Mouse (Mus musculus): ENCODE data around the gene Kbtbd12.

DNA sequence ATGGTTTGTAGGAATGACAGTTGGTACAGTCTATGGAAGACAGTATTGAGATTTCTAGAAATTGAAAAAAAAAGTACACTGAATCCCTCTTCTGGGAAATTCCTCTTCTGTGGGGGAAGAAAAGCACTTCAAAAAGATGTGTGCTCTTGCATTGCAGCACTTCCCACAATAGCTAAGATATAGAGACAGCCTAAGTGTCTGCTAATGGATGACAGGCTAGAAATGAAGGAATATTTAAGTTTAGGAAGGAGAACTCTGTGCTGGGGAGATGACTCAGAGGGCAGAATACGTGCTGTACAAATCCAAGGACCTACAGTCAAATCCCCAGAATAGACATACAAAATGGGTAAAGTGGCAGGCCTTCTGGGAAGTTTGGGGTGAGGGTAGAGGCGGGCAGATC is 32.5 kb downstream of the Kbtbd12 start:
- TF ChIP-seq CTCF (IDR thresholded peaks at IDR 0.05; ENCODE audit: extremely low read depth, insufficient read depth, low read length) (no peak), POLR2A (IDR thresholded peaks at IDR 0.05; ENCODE audit: extremely low read depth, insufficient read depth, low read length) (no peak)

All from cortical plate, adult 2 months (tissue).